Mouse (Mus musculus) right cerebral cortex, postnatal 10 days (tissue): ENCODE data around the gene Carm1.

Source experiments
- DNase-seq, 2 experiments: peaks; one replicate each; pipeline ENCODE4 v3.0.0; 2021; ENCODE audit warnings: low spot score in 2 of 2

Carm1 gene

DNA sequence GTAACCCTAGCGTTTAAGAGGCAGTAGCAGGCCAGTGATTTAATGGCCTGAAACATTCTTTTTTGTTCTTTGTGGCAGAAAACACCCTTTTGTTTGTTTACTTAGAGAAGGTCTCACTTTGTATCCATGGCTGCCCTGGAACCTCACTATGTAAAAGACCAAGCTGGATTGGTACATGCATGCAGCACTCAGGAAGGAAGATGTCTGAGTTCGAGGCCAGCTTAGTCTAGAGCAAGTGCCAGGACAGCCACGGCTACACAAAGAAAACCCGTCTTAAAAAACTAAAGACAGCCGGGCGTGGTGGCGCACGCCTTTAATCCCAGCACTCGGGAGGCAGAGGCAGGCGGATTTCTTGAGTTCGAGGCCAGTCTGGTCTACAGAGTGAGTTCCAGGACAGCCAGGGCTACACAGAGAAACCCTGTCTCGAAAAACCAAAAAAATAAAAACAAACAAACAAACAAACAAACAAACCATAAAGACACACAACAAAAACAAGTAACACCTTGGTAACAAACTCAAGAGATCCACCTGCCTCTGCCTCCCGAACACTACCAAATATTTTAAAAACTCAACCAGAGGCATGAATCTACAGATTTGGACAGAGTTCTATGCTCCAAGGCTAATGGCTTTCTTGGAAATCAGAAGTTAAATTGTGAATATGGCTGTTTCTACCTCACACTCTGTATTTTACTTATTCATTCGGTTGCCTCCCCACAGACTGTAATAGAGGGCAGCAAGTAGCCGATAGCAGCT, 68.3 kb downstream of the Carm1 start:
- DNase-seq: no peak

DNA sequence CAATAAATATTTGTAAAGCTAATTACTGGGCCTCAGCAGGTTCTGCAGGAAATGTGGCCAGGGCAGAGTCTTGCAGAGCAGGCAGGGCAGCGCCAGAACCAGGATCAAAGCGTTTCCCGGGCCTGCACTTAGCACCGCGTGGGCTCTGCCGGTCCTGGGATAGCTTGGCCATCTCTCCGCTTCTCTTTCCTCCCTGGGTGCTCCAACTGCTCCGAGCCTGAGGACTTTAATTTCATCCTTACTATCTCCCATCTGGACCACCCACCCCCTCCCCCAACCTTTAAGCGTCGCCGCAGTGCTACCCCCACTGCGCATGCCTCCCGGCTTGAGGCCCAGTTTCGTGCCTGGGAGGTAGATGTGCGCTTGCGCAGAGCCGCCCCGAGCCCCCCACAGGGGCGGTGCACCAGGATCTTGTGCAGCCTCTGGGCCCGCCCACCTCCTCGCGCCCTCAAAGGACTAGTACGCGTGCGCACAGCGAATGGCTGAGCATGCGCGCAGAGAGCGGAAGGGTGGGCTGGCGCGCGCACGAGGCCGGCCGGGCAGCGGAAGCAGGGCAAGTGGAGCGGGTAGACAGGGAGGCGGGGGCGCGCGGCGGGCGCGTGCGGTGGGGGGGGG, 69.0 kb downstream of the Carm1 start, which contains the start of gene Smarca4:
Gene Smarca4 (plus strand): TSS at position 553 of the 615 bp plus-strand sequence.
- peak; percentile 100 for DNase-seq

DNA sequence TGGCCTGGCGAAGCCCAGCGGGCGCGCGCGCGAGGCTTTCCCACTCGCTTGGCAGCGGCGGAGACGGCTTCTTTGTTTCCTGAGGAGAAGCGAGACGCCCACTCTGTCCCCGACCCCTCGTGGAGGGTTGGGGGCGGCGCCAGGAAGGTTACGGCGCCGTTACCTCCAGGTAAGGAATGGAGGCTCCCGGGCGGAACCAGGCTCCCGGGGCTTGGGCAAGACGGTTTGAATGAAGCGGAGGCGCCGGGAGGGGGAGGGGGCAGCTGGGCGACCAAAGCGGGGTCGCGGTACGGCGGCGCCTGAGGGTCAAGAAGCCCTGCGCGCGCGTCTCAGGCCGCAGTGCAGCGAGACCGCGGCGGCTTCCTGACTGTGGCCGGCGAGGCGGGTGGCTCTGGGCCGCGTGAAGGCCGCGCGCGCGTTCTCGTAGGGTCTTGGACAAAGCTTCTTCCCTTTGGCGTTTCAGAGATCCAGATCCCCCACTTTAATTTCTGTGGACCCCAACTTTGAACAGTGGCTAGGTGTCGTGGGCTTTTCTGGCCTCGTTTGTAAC, 69.6 kb downstream of the Carm1 start:
- peak; percentile 90 to 91 for DNase-seq

DNA sequence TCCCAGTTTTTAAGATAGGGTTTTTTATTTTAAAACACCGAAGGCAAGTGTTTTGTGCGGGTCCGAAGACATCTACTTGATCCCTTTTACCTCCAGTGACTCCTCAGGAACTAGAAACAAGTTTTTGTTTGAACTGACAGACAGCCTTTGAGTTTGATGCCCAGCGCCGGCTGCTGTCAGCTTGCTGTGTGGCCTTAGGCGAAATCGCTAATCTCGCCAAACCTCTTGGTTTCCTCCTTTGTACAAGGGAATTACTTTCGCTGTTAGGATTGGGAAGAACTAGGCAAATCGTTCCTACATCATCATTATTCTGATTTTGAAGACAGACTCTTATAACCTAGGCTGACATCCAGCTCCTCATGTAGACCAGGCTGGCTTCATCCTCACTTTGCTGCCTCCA, 70.4 kb downstream of the Carm1 start:
- DNase-seq: no peak

DNA sequence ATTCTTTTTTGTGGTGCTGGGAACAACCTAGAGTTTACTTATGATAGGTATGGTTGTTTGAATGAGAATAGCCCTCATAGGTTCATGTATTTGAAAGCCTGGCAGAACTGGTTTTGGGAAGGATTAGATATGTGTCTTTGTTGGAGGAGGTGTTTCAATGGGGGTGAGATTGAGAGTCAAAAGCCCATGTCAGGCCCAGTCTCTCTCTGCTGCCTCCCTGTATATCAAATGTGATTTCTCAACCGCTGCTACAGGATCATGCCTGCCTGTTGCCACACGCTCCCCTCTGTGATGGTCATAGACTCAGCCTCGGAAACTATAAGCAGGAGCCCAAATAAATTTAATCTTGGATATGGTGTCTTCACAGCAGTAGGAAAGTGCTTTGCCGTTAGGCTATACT, 73.5 kb downstream of the Carm1 start:
- no peak for DNase-seq

DNA sequence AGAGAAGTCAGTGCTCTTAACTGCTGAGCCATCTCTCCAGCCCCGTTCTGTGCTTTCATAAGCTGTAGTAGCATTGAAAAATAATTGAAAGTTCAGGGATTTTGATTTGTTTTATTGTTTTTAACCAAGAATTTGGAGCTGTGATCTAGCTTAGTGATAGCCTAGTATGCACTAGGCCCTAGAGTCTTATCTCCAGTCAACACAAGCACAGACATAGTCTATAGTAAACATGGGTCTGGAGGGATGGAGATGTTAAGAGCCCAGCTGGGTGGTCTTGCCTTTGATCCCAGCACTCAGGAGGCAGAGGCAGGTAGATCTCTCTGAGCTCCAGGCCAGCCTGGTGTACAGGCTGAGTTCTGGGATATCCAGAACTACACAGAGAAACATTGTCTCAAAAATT, 76.0 kb downstream of the Carm1 start:
- DNase-seq: no peak

DNA sequence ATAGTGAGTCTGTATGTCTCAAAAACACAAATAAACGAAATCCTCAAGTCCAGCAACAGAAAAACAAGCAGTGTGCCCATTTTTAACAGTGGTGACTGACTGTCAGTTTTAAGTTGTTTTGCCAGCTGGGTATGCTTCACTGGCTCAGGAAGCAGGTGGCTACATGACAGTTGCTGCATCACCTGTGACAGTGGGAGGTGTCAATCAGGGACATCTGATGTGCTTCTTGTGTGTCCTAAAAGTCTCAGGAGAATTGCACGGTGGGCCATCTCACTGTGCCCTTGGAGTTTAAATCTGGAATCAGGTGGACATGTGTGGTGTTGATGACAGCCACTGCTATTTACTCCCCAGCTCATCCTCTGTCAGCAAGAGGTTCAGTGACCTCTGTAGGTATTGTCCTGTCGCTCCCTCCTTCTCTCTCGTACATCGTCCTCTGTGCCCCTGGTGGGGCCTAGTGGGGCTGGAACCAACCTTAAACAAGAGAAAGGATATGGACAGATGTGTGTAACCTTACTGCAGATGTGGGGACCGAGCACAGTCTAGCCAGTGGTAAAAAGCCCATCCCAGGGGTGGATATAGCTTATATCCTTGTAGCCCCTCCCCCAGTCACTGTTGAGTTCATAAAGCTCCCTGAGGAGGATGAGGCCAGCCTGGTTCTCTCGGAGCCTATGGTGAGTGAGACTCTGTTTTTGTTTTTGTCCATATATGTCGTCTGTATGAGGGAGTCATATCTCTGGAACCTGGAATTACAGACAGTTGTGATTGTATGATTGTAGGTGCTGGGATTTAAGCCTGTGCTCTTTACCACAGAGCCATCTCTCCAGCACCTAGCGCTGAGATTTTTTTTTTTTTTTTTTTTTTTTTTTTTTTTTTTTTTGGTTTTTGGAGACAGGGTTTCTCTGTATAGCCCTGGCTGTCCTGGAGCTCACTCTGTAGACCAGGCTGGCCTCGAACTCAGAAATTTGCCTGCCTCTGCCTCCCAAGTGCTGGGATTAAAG, 78.9 kb downstream of the Carm1 start:
- DNase-seq: no peak

DNA sequence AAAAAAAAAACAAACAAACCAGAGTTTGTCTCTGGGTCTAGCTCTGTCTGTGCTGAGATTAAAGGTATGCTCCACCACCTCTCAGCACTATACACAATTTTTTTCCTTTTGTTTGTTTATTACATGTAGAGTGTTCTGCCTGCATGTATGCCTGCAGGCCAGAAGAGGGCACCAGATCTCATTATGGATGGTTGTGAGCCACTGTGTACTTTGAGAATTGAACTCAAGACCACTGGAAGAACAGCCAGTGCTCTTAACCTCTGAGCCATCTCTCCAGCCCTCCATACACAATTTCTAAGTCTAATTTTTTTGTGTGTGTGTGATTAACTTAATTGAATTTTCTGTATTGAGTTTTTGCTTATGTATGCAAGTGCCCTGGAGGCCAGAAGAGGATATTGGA, 79.9 kb downstream of the Carm1 start:
- DNase-seq: no peak

DNA sequence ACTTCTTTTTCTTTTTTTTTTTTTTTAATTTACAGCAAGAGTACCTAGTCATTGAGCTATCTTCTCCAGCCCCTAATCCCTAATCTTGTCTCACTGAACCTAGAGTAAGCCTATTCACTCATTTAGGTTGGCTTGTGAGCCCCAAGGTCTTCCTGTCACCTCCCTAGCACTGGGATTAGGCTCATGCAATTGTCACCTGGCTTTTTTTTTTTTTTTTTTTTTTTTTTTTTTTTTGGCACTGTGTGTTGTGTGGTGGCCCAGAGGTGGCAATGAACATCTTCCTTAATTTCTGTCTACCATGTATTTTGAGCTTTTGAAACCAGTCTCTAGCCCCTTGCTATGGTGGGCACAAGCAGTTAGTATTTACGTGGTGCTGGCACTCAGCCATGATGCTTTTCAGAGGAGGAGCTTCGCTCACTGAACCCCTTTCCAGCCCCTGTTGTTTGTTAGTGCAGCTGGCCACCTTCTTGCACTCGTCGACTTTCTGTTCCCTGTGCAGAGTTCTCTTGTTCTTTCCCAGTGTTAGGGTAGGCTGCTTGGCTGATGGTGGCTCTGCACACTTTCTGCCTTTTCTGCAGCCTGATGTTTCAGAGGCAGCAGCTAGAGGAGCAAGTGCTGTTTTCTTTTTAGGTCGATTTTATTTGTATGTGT, 80.6 kb downstream of the Carm1 start:
- no peak for DNase-seq

DNA sequence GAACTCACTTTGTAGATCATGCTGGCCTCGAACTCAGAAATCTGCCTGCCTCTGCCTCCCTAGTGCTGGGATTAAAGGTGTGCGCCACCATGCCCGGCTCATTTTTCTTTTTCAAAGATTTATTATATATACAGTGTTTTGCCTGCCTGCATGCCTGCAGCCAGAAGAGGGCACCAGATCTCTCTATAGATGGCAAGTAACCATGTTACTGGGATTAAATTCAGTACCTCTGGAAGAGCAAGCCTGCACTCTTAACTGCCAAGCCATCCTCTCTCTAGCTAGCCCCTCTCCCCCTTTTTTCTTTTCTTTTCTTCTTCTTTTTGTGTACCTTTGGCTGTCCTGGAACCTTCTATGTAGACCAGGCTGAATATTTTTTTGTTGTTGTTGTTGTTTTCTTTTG, 84.0 kb downstream of the Carm1 start:
- DNase-seq: peak in 1 of 2 experiments; percentile 61

DNA sequence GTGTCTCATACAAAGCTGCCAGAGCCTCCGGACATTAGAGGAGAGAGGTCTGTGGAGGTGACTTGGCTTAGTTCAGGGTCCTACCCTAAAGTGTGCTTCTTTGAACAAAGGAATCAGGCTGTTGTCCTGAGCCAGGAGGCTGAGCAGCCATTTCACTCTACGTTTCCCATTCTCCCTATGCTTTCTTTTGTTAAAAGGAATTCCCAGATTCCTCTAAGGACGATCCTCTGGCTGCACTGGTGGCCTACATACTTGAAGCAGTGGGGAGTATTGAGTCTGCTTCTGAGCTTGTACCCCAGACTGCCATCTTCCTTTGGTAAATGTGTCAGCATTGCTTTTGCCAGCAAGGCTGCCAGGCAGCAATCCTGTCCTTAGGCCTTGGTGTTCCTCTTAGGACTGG, 86.4 kb downstream of the Carm1 start:
- no peak for DNase-seq

DNA sequence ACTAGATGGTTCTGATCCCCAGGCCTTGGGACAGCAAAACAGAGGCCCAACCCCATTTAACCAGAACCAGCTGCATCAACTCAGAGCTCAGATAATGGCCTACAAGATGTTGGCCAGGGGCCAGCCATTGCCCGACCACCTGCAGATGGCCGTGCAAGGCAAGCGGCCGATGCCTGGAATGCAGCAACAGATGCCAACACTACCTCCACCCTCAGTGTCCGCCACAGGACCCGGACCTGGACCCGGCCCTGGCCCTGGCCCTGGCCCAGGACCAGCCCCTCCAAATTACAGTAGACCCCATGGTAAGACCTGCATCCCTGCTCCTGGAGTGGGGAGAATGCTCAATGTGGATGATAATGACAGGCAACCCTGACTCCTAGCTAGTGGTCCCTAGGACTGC, 88.9 kb downstream of the Carm1 start:
- DNase-seq: peak in 1 of 2 experiments; percentile 45

DNA sequence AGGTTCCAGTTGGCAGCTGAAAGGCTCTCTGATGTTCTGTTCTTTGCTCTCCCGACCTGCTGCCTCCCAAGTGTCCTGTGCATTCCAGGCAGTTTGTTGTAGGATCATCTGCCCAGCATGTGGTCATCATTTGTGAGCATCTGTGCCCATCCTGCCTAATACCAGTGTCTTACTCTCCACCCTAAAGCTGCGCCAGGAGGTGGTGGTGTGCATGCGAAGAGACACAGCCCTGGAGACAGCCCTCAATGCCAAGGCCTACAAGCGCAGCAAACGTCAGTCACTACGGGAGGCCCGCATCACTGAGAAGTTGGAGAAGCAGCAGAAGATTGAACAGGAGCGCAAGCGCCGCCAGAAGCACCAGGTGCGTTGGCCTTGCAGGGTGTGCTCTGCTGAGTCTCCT, 92.3 kb downstream of the Carm1 start:
- no peak for DNase-seq
